Mouse (Mus musculus) forebrain, embryonic 11.5 days (tissue): Measurements from ENCODE around the gene Sik3. TPM values are rescaled to one million over a fixed set of nuclear protein-coding genes. Genes with fewer than 3 reads are reported as not detected.

ENCODE experiments used
- ATAC-seq: fragments of 200-750 bp; cut with Nextera tagmentation; replicated peaks from 2 replicates; pipeline ENCODE4 v1.8.0; 2017; ENCODE audit warnings: moderate TSS enrichment; ENCODE audit not compliant: low FRiP score
- DNase-seq: peaks from one replicate; pipeline ENCODE4 v3.0.0-alpha.2; 2017; ENCODE audit warnings: low spot score
- H3K27ac ChIP-seq: fragments of 300-500 bp; sonication (generic); 2 replicates; pipeline ENCODE4 v1.5.1; 2014; ENCODE audit warnings: low read depth, low read length
- H3K27me3 ChIP-seq: fragments of 300-500 bp; sonication (generic); 2 replicates; pipeline ENCODE4 v1.6.1; 2014; ENCODE audit warnings: mild to moderate bottlenecking, low read length, mixed read lengths; ENCODE audit not compliant: control insufficient read depth, insufficient read depth
- H3K36me3 ChIP-seq: fragments of 300-500 bp; sonication (generic); 2 replicates; pipeline ENCODE4 v1.6.1; 2014; ENCODE audit warnings: mild to moderate bottlenecking, low read length, moderate library complexity, mixed read lengths; ENCODE audit not compliant: control insufficient read depth, insufficient read depth
- H3K4me1 ChIP-seq: fragments of 300-500 bp; sonication (generic); replicated peaks from 2 replicates; pipeline ENCODE4 v1.6.1; 2014; ENCODE audit warnings: low read length, mixed read lengths; ENCODE audit not compliant: control insufficient read depth, insufficient read depth
- H3K4me2 ChIP-seq: fragments of 300-500 bp; sonication (generic); 2 replicates; pipeline ENCODE4 v1.6.1; 2014; ENCODE audit warnings: low read depth, mild to moderate bottlenecking, low read length, moderate library complexity, mixed read lengths; ENCODE audit not compliant: severe bottlenecking
- H3K4me3 ChIP-seq: fragments of 300-500 bp; sonication (generic); 2 replicates; pipeline ENCODE4 v1.5.1; 2014; ENCODE audit warnings: low read depth, low read length
- H3K9ac ChIP-seq: fragments of 300-500 bp; sonication (generic); 2 replicates; pipeline ENCODE4 v1.6.1; 2014; ENCODE audit warnings: low read length
- H3K9me3 ChIP-seq: fragments of 300-500 bp; sonication (generic); 2 replicates; pipeline ENCODE4 v1.6.1; 2016; ENCODE audit warnings: low read length, mixed read lengths; ENCODE audit not compliant: control insufficient read depth
- WGBS: fragments of 180-500 bp; shearing (Covaris S2); extraction: QIAGEN DNeasy Blood & Tissue Kit; methylation state at CpG from one replicate; pipeline ENCODE4 v1.1.7; 2014; 5-methylcytosine and 5-hydroxymethylcytosine counted together
- polyA plus RNA-seq: library from polyadenylated mRNA; unstranded; fragments of >200 nt; fragmentation: Nextera tagmentation; extraction: Ambion mirVana; gene quantifications from 2 replicates; pipeline ENCODE4 v1.2.1, GENCODE M21; 2014

Gene Sik3
- polyA plus RNA-seq, 1 experiment from 2014 or later: 11.3 TPM

DNA sequence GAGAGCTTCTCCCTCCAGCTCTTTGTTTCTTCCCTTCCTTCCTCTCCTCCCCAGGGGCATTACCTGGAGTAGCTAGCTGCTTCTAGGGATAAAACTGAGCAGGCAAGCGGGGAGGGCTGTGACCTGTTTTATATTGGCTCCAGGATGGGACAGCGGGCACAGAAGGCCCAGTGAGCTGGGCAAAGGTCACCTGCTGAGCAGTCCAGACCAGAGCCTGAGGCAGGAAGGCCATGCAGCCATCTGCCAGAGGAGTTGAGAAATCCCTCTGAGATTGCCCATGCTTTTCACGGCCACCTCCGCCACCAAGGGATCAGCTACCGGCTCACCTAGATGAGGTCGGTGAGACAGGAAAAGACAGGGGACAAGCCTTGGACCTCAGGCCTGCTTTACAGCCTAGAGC, 222.6 kb downstream of the Sik3 start:
- H3K4me2 ChIP-seq: no peak overlapping the region
- ATAC-seq (no peak), DNase-seq (no peak)
- no peaks in the 10 kb centered on the region for H3K9me3 ChIP-seq
- H3K36me3 ChIP-seq: no peaks in the 10 kb centered on the region
- H3K9ac ChIP-seq: no peak overlapping the region
- 88% methylated on average over 6 of the region's 6 CpGs for WGBS
- H3K4me1 ChIP-seq: peaks cover 5% of the 10 kb centered on the region; the same call in 1 of the 2 replicates
- H3K27ac ChIP-seq: no peak overlapping the region
- H3K4me3 ChIP-seq: no peak overlapping the region
- no peaks in the 10 kb centered on the region for H3K27me3 ChIP-seq

- DNase-seq (no peak), ATAC-seq (no peak)
- no peak within 1 kb of the TSS for H3K4me2 ChIP-seq
- no peak within 1 kb of the TSS for H3K27ac ChIP-seq
- no peaks in the 10 kb centered on the region for H3K36me3 ChIP-seq
- no peaks in the 10 kb centered on the region for H3K9me3 ChIP-seq
- peaks cover 4% of the 10 kb centered on the region; the same call in 1 of the 2 replicates for H3K4me1 ChIP-seq
- no peak within 1 kb of the TSS for H3K4me3 ChIP-seq
- no peaks in the 10 kb centered on the region for H3K27me3 ChIP-seq
- no peak within 1 kb of the TSS for H3K9ac ChIP-seq
Observed at GRCm38 (mm10) chr9:46235596-46235648, 222.8 kb downstream of the Sik3 start, which contains the start of gene Apoc3. Gene Apoc3 (minus strand): TSS chr9:46235636.

DNA sequence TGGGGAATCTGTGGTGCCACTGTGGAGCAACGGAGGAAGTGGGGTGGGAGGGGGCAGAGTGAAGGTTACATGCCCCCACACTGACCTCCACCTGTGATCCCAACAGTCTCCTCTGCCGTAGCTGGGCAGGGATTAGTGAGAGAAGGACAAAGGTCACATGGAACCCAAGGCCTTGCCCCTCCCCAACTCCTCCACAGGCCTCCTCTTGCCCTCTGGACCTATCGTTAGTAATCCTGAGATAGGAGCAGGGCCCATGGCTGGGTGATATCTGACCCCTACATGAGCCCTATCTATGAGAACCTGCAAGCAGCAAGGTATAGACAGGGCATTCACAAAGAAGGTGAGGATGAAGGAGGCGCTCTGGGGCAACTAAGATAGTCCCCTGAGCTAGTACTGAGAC, 223.0 kb downstream of the Sik3 start:
- Histone ChIP-seq H3K27ac (no peak overlapping the region), H3K9ac (no peak overlapping the region), H3K36me3 (no peaks in the 10 kb centered on the region), H3K27me3 (no peaks in the 10 kb centered on the region), H3K9me3 (no peaks in the 10 kb centered on the region), H3K4me1 (peaks cover 2% of the 10 kb centered on the region; the same call in 1 of the 2 replicates), H3K4me3 (no peak overlapping the region), H3K4me2 (no peak overlapping the region)
- 38% methylated on average over 4 of the region's 4 CpGs for WGBS
- DNase-seq (no peak), ATAC-seq (no peak)

- Histone ChIP-seq H3K27ac (no peak overlapping the region), H3K9me3 (no peaks in the 10 kb centered on the region), H3K4me3 (no peak overlapping the region), H3K36me3 (no peaks in the 10 kb centered on the region), H3K4me2 (no peak overlapping the region), H3K27me3 (no peaks in the 10 kb centered on the region), H3K4me1 (no peaks in the 10 kb centered on the region), H3K9ac (no peak overlapping the region)
- 87% methylated on average over 7 of the region's 7 CpGs for WGBS
- DNase-seq: no peak
- no peak for ATAC-seq
Observed at GRCm38 (mm10) chr9:46238850-46239249, 226.2 kb downstream of the Sik3 start.

GRCm38 (mm10) chr9:46240526-46241153, 228.0 kb downstream of the Sik3 start, which contains the start of gene Apoa4:
Gene Apoa4 (plus strand): TSS chr9:46240696.
- no peak within 1 kb of the TSS for H3K9ac ChIP-seq
- no peak within 1 kb of the TSS for H3K27ac ChIP-seq
- ATAC-seq (no peak), DNase-seq (no peak)
- no peak within 1 kb of the TSS for H3K4me2 ChIP-seq
- no peak within 1 kb of the TSS for H3K4me3 ChIP-seq
- H3K36me3 ChIP-seq: no peaks in the 10 kb centered on the region
- 72% methylated on average over 7 of the region's 7 CpGs for WGBS
- H3K27me3 ChIP-seq: no peaks in the 10 kb centered on the region
- no peaks in the 10 kb centered on the region for H3K4me1 ChIP-seq
- H3K9me3 ChIP-seq: no peaks in the 10 kb centered on the region

- H3K4me3 ChIP-seq: no peak overlapping the region
- ATAC-seq (no peak), DNase-seq (no peak)
- H3K27me3 ChIP-seq: no peaks in the 10 kb centered on the region
- H3K36me3 ChIP-seq: no peaks in the 10 kb centered on the region
- H3K4me1 ChIP-seq: no peaks in the 10 kb centered on the region
- H3K9me3 ChIP-seq: no peaks in the 10 kb centered on the region
- H3K9ac ChIP-seq: no peak overlapping the region
- no peak overlapping the region for H3K4me2 ChIP-seq
- no peak overlapping the region for H3K27ac ChIP-seq
- 70% methylated on average over 2 of the region's 2 CpGs for WGBS
Observed at GRCm38 (mm10) chr9:46241818-46242217, 229.2 kb downstream of the Sik3 start.

DNA sequence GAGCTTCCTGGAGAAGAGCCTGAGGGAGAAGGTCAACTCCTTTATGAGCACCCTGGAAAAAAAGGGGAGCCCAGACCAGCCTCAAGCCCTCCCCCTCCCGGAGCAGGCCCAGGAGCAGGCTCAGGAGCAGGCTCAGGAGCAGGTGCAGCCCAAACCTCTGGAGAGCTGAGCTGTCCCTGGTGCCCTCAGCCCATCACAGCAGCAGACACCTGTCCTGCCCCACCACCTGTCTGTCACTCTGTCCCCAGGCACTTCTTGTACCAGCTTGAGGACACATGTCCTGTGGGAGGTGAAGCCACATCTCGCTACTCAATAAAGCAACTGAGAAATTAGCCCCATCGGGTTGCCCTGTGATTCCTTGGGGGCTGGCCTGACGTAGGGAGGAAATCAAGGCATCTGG, 230.5 kb downstream of the Sik3 start:
- ATAC-seq (no peak), DNase-seq (no peak)
- H3K4me1 ChIP-seq: no peaks in the 10 kb centered on the region
- H3K36me3 ChIP-seq: no peaks in the 10 kb centered on the region
- H3K4me2 ChIP-seq: no peak overlapping the region
- WGBS: 80% methylated on average over 4 of the region's 4 CpGs
- H3K4me3 ChIP-seq: no peak overlapping the region
- H3K27ac ChIP-seq: no peak overlapping the region
- no peaks in the 10 kb centered on the region for H3K27me3 ChIP-seq
- H3K9me3 ChIP-seq: no peaks in the 10 kb centered on the region
- H3K9ac ChIP-seq: no peak overlapping the region

DNA sequence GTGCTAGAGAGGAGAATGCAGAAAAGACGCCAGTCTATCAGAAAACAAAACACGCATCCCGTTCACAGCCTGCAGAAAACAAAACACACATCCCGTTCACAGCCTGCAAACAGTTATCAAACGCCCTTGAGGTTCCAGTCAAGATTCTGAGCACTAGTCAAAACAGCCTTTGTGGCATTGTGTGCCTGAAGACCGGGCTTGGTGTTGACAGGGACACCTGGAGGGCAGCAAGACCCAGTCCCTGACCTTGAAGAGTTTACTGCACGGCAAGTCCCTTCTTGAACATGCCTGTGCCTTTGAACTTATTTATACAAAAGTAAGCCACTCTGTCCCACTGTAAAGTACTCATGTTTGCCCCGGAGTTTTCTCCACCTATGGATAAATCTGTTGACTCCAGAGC, 231.0 kb downstream of the Sik3 start:
- Histone ChIP-seq H3K36me3 (no peaks in the 10 kb centered on the region), H3K4me1 (no peaks in the 10 kb centered on the region), H3K9me3 (no peaks in the 10 kb centered on the region), H3K27me3 (no peaks in the 10 kb centered on the region), H3K27ac (no peak overlapping the region), H3K9ac (no peak overlapping the region), H3K4me3 (no peak overlapping the region), H3K4me2 (no peak overlapping the region)
- ATAC-seq (no peak), DNase-seq (no peak)
- 58% methylated on average over 8 of the region's 8 CpGs for WGBS

- no peaks in the 10 kb centered on the region for H3K9me3 ChIP-seq
- no peaks in the 10 kb centered on the region for H3K36me3 ChIP-seq
- H3K27ac ChIP-seq: no peak overlapping the region
- peak; percentile 80 for DNase-seq
- ATAC-seq: 0 out of 2 replicates have a peak, but pooled peaks have one; percentile 53
- whole genome bisulfite sequencing: 26% methylated on average over 11 of the region's 11 CpGs
- H3K4me3 ChIP-seq: no peak overlapping the region
- H3K4me1 ChIP-seq: no peaks in the 10 kb centered on the region
- H3K27me3 ChIP-seq: no peaks in the 10 kb centered on the region
- no peak overlapping the region for H3K4me2 ChIP-seq
- no peak overlapping the region for H3K9ac ChIP-seq
Observed at GRCm38 (mm10) chr9:46246752-46247324, 234.2 kb downstream of the Sik3 start.
